Mouse (Mus musculus) thymus, postnatal 25 days (tissue): ENCODE results near the gene Ksr1.
A peak's percentile ranks its signal among the peaks of the same experiment; 100 is the strongest.

Experiments
- DNase-seq: peaks from one replicate; pipeline ENCODE4 v3.0.0; 2022

Gene Ksr1

DNA sequence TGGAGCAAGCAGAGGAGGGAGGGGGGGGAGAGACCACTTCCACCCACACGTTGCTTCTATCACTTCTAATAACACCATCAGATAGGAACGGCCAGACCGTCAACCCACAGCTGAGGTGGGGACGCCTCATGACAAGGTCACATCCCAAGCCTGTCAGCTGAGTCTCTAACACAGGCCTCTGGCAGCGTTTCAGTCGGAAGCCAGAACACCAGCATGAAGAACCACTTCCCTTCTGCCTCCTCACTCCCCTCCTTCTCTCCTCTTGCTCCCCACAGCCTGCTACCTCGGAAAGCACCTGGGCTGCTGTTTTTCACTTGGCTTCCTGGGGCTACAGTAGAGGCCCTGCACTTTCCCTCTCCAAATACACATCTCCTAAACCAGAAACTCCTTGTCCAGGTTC is 53.4 kb downstream of the Ksr1 start:
- DNase-seq = peak; percentile 48

DNA sequence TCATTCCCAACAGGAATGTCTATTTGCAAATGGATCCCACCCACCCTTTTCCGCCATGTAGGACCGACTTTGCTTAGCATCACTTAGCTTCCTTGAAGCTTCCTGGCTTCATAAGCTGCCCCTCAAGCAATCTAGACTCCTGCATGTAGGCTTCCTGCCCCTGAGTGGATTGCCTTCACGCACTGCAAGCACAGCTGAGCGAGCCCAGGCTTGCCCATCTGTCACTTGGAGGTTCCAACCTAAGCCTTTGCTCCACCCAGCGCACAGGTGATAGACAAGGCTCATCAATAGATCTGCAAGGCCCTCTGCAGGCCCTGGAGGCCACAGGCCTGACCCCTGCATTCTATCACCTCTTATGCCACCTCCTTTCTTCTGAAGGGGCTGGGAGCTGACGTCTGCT is 54.0 kb downstream of the Ksr1 start:
- DNase-seq = no peak

DNA sequence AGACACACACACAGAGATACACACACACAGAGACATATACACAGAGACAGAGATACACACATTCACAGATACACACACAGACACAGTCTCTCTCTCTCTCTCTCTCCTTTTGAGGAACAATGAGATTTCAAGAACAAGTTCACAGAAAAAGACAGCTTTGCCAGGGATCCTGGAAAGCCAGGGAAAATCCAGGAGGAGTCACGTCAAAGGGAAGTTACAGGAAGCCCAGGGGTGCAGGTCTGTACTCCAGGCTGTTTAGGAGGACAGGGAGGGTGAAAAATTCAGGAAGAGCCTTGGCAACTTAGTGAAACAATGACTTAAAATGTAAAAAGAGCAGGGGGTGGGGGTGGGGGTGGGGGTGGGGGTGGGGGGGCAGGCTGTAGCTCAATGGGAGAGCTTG is 56.5 kb downstream of the Ksr1 start:
- DNase-seq = no peak

DNA sequence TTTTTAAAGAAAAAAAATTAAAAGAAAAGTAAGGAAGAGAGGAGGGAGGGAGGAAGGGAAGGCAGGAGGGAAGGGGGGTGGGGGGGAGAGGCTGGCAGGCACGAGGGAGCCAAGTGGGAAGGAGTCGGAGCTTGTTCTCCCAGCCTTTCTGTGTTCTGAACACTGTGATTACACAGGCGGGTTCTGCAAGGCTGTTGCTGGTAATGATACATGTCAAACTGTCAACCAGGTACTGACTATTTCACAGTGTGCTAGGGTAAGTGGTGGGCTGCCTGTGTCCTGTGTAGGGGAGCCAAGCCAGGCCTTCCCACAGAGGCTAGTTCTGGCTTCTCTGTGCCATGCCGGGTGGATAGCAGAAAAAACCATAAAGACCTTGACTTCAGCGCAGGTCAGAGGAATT is 57.2 kb downstream of the Ksr1 start:
- DNase-seq = no peak

DNA sequence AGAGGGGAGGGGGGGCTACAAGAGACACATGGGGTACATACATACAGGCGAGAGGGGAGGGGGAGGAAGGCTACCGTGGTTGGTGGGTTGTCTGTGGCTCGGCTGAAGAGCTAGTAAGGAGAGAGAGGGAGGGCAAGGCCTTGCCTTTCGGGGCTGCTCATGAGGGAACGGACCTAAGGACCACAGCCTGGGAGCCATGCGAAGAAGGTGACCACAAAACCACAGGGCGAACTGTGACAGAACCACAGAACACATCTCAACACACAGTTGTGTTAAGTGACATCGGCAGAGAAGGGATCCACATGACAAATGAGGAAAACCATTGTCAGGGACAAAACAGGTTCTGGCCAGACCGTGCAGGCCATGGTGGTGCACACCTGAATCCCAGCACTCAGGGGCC is 57.9 kb downstream of the Ksr1 start:
- DNase-seq = no peak

DNA sequence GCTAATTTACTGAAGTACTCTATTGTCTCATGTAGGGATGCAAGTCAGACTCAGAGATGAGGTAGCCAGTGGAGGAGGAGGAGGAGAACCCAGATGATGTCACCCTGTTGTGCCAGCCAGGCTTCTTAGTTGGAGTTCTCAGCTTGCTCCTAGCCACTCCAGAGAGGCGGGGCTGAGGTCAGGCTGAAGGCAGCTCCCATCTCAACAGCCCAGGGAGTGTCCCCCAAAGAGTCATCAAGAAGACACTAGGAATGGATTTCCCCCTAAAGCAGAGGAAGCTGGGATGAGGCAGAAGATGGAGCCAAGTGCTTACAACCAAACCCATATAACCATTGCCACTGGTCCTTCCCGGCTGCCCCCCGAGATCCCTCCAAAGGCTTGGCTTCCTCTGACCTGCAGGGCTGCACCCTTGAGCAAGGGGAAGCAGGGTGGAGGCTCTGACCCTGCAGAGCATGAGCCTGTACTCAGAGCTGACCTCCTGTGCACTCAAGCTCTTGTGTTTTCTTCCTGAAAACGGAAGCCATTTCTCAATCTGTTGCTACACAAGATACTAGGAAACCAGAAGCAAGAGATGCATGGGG is 58.4 kb downstream of the Ksr1 start:
- DNase-seq = no peak

DNA sequence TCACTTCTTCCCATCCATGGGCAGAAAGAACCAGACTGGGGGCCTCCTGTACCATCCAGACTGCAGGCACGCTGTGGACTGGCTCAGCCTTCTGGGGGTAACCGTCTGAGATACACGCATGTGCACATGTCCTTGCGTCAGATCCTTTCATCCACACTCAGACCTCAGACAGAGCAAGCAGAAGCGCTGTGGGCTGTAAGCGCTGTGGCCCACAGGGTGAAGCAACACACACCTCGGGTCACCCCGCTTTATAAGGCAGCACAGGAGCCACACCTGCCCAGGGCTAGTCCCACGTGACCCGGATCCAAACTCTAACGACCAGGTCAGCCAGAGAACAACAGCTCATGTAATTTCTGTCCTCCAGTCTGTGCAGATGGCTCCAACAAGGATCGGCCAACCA is 59.4 kb downstream of the Ksr1 start:
- no peak for DNase-seq

DNA sequence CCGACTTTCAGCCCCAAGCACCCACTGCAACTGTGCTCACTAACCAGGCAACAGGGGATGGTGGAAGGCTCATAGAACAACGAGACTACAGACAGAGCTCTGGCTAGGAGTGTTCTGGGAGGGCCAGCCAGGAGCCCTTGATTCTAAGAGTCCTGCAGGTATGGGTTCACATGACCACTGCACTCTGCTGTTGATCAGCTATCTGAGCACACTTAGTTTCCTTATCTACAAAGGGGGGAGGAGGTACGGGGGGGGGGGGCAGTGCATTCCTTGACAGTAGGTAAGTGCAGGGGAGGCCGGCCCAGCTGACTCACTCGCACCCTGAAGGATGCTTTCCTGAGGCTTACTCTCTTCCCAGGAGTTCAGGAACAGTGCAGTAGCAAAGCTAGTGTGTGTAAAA is 61.1 kb downstream of the Ksr1 start:
- DNase-seq = no peak

DNA sequence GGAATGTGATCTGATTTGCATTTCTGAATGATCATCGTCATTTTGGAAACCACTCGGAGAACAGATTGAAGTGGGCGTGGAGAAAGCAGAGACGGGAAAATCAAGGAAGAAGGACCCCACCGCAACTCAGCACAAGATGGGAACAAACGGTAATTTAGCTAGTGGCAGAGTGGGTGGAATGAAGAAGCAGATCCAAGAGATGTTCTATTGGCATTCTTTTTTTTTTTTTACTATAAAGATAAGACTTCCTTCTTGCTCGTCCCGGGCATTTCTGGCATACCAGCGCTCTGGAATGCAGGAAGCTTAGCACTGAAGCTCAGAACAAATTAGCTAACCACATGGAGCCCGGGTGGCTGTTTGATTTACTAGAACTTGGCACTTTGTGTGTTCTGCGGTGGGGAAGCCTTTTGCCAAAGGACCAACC is 63.2 kb downstream of the Ksr1 start:
- no peak for DNase-seq

DNA sequence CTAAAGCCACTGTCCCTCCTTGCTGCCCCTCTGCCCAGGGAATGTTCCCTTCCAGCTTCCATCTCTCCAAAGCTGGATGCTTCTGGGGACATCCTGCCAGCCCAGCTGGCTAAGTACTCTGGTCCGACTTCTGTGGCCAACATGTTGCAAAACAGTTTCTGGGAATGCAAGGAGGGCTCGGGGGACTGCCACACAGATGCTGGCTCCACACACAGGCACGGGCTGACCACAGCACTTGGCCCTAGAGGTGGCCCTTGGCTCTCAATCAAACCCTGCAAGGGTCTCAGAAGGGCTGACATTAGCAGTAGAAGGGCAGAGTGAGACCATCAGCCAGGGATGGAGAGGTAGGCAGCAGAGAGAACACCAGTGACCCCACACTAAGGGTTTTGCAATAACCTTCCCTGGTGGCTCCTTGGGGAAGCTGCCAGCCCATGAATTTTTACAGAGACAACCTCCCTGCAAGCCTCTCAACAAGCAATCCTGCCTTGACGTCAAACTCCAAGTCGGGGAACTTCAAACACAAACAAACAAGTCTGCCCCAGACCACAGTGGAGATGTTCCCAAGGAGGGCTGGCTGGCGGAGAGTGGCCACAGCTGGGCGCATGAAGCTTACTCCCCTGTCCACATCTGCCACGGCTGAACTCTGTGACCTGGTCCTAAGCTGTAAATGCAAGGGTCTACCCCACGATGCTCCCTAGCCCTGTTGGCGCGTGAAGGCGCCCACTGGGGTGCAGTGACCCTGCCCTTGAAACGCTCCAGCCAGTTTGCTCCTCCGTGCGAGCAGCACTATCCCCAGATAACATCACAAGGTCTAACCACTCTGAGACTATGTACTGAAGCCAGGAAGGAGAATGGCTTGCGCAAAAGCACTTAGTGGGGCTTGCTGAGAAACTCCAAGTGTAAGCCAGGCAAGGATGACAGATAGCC is 65.0 kb downstream of the Ksr1 start:
- no peak for DNase-seq

DNA sequence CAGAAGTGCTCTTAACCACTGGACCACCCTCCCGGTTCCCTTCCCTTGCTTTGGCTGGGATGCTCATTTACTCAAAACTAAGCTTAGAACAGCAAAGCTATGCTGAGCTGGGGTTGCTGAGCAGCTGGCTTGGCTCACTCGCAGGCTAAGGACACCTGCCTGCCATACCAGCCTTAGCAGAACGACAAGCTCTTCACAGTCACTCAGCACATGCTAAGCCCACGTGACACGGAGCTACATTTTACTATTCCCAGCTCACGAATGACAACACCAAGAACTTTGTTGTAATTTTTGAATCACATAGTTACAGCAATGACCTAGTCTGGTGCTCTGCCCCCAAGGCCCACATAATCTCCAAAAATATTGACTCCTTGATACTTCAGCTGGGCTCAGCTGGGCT is 66.1 kb downstream of the Ksr1 start:
- DNase-seq = no peak

DNA sequence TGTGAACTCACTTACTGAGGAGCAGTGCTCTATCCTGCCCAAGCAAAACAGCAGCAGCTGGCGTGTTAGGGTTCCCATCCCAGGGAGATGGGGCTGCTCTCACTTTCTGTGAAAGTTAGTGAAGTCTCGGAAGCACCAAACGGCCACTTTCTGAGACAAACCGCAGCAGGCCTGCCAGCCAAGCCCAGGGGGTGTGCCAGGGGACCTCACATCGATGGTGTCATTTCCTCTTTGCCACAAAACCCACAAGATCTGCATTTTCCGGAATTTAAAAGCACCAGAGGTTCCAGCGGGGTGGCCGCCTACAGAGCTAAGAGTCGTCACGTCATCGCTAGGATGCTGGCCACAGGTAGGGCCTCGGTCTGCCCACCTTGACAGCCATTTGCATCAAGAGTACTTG is 69.7 kb downstream of the Ksr1 start:
- DNase-seq = peak; percentile 36

DNA sequence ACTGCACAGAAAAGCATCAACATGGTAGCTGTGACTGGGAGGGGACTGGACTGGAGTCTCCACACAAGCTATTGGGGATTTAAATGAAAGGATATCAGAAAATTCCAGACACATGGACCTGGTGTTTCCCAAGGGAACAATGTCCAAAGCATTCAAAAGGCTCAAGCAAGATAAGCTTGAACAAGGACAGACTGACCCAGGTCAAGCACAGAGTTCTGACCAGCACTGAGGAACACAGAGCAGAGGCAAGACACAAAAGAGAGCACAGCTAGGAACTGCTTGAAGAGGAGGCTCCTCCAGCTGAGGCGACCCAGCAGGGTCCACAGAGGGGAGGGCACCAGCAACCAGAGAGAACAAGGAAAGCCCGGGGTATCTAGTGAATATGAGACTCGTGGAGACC is 71.2 kb downstream of the Ksr1 start:
- no peak for DNase-seq

DNA sequence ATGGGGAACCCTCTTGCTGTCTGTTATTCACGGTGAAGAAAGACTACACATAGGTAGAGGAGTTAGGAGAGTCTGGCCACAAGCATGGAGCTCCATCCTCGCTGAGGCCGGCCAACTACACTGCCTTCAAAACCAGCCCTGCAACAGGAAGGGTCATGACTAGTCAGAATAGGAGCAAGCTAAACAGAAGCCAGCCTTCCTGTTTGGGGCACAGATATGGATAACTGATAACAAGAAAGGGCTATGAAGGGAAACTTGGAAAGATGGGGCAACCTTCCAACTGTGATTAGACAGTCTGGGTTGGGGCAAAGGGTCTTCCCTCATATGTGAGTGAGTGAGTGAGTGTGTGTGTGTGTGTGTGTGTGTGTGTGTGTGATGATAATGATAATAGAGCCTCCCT is 71.6 kb downstream of the Ksr1 start:
- DNase-seq = no peak

DNA sequence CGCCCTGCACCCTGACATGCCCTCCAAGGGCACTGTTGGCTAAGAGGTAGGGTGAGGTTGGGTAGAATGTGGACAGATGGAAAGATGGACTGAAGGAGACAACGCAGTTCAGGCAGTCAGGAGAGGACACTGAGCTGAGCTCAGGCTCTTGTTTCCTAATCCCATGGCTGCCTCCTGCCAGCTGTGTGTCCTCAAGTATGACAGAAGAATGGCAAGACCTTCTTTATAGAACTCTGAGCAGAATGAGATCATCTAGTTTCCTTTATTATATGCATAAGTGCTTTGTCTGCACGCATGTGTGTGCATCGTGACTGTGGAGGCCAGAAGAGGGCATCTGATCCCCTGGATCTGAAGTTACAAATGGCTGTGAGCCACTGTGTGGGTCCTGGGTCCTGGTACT is 72.6 kb downstream of the Ksr1 start:
- no peak for DNase-seq

DNA sequence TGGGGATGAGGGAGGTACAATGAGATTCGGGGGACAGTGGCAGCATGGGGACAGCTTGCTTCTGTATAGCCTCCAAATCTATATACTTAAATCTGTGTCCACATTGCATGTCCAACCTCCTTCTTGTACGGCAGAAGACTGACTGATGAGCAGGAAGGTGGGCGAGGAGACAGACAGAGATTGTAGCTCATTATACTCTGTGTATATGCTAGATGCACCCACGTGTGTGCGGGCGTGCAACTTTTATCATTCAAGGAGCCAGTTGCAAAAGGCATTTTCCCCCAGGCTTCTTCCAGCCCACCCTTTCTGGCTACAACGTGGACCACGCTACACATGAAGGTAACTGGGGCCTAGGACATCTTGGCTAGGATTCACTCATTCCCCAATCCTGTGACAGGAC is 74.1 kb downstream of the Ksr1 start:
- no peak for DNase-seq

DNA sequence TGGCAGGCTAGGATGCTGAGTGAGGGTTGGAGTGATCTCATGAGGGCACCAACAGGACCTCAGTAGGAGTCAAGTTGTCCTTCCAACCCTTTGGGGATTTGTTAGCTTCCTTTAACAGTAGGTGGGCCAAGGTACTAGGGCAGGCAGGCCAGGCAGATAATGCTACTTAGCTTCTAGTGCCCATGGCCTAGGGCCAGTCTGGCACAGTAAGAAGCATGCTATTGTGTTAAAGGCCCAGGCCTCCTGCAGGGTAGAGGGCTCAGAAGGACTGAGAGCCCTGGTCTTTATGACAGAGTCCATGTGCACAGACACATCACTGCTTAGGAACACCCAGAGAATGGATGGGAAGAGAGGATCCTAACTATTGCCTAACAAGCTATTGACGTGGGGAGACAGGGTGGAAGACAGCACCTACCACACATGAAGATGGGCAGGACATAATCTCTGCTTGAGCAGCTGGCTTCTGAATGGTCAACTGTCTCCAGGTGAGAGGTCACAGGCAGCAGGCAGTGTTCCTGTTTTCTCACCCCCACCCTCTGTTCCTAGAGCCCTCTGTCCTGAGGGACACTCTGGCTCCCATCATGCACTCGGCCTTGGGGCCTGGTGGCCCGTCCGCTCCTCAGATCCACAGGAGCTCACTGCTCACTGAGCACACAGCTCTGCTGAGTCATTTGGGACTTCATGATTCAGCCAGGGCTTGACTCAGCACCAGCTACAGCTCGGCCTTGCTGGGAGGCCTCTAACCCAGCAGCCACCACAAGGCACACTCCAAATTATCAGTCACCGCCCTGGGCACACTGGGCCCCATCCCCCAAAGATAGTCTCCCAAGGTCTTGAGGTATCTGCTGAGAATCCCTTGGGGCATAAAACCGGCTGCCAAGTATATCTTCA is 74.9 kb downstream of the Ksr1 start:
- DNase-seq = no peak

DNA sequence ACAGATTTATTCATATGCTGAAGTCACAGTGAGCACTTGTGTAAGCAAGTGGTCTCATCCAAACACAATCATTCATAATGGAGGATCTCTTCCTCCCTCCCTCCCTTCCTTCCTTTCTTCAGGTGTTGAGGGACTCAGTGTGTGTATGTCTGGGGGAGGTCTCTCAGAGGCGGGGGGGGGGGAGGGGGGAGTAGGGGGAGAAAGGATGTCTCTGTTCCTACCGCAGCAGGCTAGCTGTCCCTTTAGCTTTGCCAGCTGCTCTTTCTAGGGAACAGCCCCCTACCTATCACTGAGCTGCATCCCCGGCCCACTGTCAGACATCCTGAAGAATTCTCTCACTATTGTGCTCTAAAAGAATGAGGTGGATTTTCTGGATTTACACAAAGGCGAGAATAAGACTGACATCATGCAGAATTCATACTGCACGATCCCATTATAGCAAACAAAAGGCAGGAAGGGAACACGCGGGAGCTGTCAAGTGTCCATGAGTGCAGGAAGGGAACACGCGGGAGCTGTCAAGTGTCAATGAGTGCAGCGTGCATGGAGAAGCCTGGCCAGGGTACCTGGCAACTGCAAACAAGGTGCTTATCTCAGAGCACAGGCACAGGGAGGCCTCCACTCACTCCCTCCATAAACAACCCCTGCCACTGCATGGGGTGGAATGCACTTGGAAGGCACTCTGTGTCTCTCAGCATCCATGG is 76.6 kb downstream of the Ksr1 start:
- no peak for DNase-seq

DNA sequence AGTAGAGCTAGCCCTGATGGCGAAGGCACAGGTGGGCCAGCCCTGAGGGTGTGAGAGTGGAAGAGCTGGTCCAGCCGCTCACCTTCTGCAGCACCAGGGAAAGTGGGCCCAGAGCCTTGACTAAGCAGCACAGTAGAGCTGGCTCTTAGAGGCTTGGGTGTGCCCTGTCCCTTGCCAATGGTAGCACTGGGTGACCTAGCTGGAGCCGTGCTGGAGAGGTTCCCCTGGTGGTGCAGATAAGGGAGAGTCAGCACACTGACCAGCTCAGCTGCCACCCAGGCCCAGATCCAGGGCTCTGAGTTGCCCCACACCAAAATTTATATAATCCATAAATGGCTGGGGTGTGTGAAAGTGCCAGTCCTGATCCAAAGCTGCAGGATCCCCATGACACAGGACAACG is 79.0 kb downstream of the Ksr1 start:
- no peak for DNase-seq

DNA sequence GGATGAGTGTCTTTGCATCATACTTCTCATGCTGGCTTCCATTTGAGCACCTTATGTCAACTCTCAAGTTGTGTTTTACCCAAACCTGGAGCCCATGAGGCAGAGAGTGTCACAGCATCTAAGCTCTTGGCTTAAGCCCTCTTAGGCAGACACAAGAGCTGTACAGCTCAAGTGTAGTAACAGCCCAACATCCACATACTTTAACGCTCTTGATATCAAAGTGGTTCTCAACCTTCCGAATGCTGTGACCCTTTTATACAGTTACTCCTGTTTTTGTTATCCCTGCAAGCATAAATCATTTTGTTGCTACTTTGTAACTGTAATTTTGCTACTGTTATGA is 80.0 kb downstream of the Ksr1 start:
- DNase-seq = no peak

DNA sequence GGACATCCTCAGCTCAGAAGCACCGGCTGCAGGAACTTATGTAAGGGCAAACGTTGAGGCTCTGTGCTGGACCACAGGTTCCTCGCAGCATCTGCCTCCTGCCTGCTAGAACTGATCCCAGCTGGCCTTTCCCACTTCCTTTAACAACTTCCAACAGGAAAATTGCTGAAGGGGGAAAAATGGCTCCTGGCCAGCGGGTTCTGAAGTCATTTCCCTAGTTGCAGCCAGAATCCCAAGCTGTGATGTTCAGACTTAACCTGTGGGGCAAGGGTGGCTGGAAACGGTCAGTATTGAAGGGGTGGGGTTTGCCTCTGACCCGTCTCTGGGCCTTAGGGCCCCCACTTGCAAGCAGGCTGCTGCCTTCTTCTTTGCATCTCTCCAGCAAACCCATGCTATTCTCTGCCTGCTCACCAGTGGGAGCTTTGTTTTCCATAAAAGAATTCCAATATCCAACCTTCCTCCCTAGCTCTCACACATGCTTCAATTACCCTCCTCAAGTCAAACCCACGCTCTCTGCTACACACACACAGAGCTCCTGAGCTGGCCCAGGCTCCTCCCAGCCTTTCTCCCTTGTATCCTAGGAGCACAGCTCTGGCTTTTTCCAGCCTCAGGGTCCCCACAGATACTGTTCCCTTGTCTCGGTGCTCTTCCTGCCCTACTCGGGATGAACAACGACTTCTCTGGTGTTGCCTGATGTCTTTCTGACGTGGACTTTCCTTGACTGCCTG is 80.6 kb downstream of the Ksr1 start:
- no peak for DNase-seq

DNA sequence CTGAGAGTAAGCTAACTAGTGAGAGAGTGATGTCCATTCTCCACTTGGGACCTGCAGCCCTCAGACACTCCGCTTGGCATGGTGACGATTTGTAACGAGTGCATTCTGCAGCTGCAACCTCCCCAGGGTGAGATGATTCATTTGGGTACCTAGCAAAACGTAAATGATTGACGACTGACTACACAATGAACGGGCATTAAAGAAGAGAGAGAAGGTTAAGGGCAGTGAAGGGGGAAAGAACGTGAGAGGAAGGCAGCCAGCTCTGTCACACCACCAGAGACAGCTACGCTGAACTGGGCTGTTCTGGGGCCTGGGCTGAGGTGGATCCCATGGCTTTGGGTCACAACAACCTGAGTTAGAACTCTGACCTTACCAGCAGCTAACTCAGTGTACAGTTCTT is 81.9 kb downstream of the Ksr1 start:
- DNase-seq = no peak

DNA sequence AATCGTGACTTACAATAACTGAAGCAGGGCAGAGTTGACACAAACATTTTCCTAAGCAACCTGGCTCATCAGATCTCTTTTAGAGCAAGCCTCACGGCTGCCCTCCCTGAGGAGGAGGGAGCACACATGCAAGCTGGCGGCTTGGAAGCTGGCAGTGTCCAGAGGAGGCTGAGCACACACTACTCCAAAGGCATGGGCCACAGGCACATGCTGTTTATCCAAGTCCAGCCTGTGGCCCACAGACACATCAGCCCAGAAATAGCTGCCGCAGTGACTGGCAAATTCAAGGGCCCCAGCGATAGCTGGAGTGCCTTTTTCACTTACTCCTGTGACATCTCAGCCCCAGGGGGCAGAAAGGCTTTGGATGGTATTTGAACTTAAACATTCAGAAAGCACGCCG is 82.6 kb downstream of the Ksr1 start:
- DNase-seq = no peak
